ENCODE assay signal across 10 mouse cellular contexts in genomic region chr8:117697248-117697647, GRCm38 (mm10). TPM values are rescaled to one million over a fixed set of nuclear protein-coding genes. Genes with fewer than 3 reads are reported as not detected.
DNase-seq lines count a peak whose midpoint lies in the region; ATAC-seq and TF ChIP-seq lines count a peak whose summit lies in the region.
"Had no signal": no experiment of that assay in that cellular context is flagged by ENCODE, and none has a peak within 500 bp of the region (broad histone marks: within the 10 kb centered on the region; RNA-seq: fewer than 3 reads in every experiment).

No protein-coding gene starts in this region.

- H3K27me3 ChIP-seq in cerebellum, adult 2 months (ENCODE audit: control insufficient read depth, insufficient read depth, low read length) = no peaks in the 10 kb centered on the region
- no peaks in the 10 kb centered on the region for H3K27me3 ChIP-seq in liver, embryonic 11.5 days (replicated peaks; ENCODE audit: control insufficient read depth, insufficient read depth, low read length)

- H3K4me2 ChIP-seq in liver, embryonic 11.5 days = no peak overlapping the region

- 36% methylated on average over 5 of the region's 5 CpGs for WGBS in cerebellum, adult 2 months
- WGBS in liver, embryonic 11.5 days = 25% methylated on average over 5 of the region's 5 CpGs

- no peaks in the 10 kb centered on the region for H3K36me3 ChIP-seq in liver, embryonic 11.5 days (ENCODE audit: control insufficient read depth, insufficient read depth, low read length)

- no peak overlapping the region for H3K27ac ChIP-seq in cerebellum, adult 2 months (ENCODE audit: insufficient read depth, low read length)
- no peak overlapping the region for H3K27ac ChIP-seq in liver, embryonic 11.5 days (ENCODE audit: low read depth, low read length)

- TF ChIP-seq POLR2A in cerebellum, adult 2 months (IDR thresholded peaks at IDR 0.05; ENCODE audit: borderline replicate concordance, insufficient read depth, low read length) = no peak

- no peak overlapping the region for H3K4me3 ChIP-seq in cerebellum, adult 2 months (replicated peaks; ENCODE audit: insufficient read depth, low read depth, low read length)
- H3K4me3 ChIP-seq in liver, embryonic 11.5 days (ENCODE audit: low read depth, low read length) = no peak overlapping the region

- peak; percentile 51; the same call in 1 of the 2 replicates for TF ChIP-seq CTCF in cerebellum, adult 2 months (IDR thresholded peaks at IDR 0.05; ENCODE audit: borderline replicate concordance, insufficient read depth, low read depth, low read length)

- no peaks in the 10 kb centered on the region for H3K4me1 ChIP-seq in cerebellum, adult 2 months (ENCODE audit: control insufficient read depth, insufficient read depth, low read length)
- no peaks in the 10 kb centered on the region for H3K4me1 ChIP-seq in liver, embryonic 11.5 days (replicated peaks; ENCODE audit: control insufficient read depth, insufficient read depth, low read length)

- intact Hi-C loops in heart, postnatal 25 days (cut with DNase I) = loop anchor here (5.0 kb wide), 1 partner anchor 165 kb away; no protein-coding TSS in a partner anchor

- no peaks in the 10 kb centered on the region for H3K9me3 ChIP-seq in liver, embryonic 11.5 days (ENCODE audit: control insufficient read depth, low read length)

- peak; percentile 50; the same call in 1 of the 2 replicates for ATAC-seq in liver, embryonic 11.5 days (replicated peaks; ENCODE audit: low FRiP score)

- H3K9ac ChIP-seq in liver, embryonic 11.5 days (ENCODE audit: low read depth, low read length) = no peak overlapping the region

- peak; percentile 55 for DNase-seq in heart, postnatal 4 days
- DNase-seq in heart, postnatal 25 days (ENCODE audit: low spot score) = no peak
- DNase-seq in right cerebral cortex, adult 2 months (ENCODE audit: low spot score in 2 of 2) = peak; percentile 27 to 41
- no peak for DNase-seq in right cerebral cortex, postnatal 25 days
- peak; percentile 8 to 25 for DNase-seq in cerebellum, adult 2 months
- no peak for DNase-seq in liver, embryonic 11.5 days (ENCODE audit: low spot score)
- DNase-seq in spleen, postnatal 36 days (ENCODE audit: low spot score in 2 of 2) = no peak
- DNase-seq in gastrocnemius, adult 18-20 months (ENCODE audit: low spot score) = no peak

RNA-seq across cellular contexts. Expression of gene Hsd17b2, which starts 4.5 kb away (rescaled TPM):
- not detected for total RNA-seq in heart, postnatal 4 days (2021)
- total RNA-seq in heart, postnatal 25 days (2021) = not detected
- polyA plus RNA-seq in cerebellum, adult 2 months (2012; rRNA removed) = 1.1 and 2.0 TPM in 2 replicates
- polyA plus RNA-seq in liver, embryonic 11.5 days (2014; fragmentation: Nextera tagmentation; extraction: Ambion mirVana) = 13.8 and 15.6 TPM in 2 replicates
- total RNA-seq in gastrocnemius, adult 18-20 months (2021) = not detected
- polyA plus RNA-seq: heart, embryonic 14.5 days; lung, embryonic 16.5 days had no signal

RNA-seq across cellular contexts. Expression of gene Sdr42e1, which starts 23.8 kb away (rescaled TPM):
- 1 to 10 TPM in 1 of 2 experiments, under 1 TPM in 1; 0.67 to 1.0 TPM for total RNA-seq in heart, postnatal 4 days (2021)
- 1 to 10 TPM; 2.2 to 2.4 TPM for total RNA-seq in heart, postnatal 25 days (2021)
- polyA plus RNA-seq in cerebellum, adult 2 months (2012; rRNA removed) = 5.8 and 6.0 TPM in 2 replicates
- 1.0 and 1.7 TPM in 2 replicates for polyA plus RNA-seq in liver, embryonic 11.5 days (2014; fragmentation: Nextera tagmentation; extraction: Ambion mirVana)
- total RNA-seq in gastrocnemius, adult 18-20 months (2021) = under 1 TPM; 0.25 to 0.40 TPM

Comparison
In these comparisons a context has a peak if more than half of its experiments do, and no peak if none do; other contexts are left out.
1. DNase-seq: peak in heart, postnatal 4 days (single experiment), right cerebral cortex, adult 2 months (2 of 2) and cerebellum, adult 2 months (2 of 2); none in heart, postnatal 25 days (single experiment), right cerebral cortex, postnatal 25 days (single experiment), liver, embryonic 11.5 days (single experiment), spleen, postnatal 36 days (0 of 2) and gastrocnemius, adult 18-20 months (single experiment).